Mouse (Mus musculus) heart, embryonic 15.5 days (tissue): ENCODE results near the gene Fars2. TPM values are rescaled to one million over a fixed set of nuclear protein-coding genes. Genes with fewer than 3 reads are reported as not detected.

Experiments used
- ATAC-seq: fragments of 200-750 bp; cut with Nextera tagmentation; replicated peaks from 2 replicates; pipeline ENCODE4 v1.8.0; 2017; ENCODE audit warnings: low read depth, moderate TSS enrichment; ENCODE audit not compliant: insufficient number of reproducible peaks, insufficient read depth, low FRiP score
- H3K27ac ChIP-seq: fragments of 300-500 bp; sonication (generic); 2 replicates; pipeline ENCODE4 v1.5.1; 2015; ENCODE audit warnings: mild to moderate bottlenecking, inconsistent platforms
- H3K27me3 ChIP-seq: fragments of 300-500 bp; sonication (generic); 2 replicates; pipeline ENCODE4 v1.6.1; 2015; ENCODE audit warnings: inconsistent platforms
- H3K36me3 ChIP-seq: fragments of 300-500 bp; sonication (generic); 2 replicates; pipeline ENCODE4 v1.6.1; 2015; ENCODE audit warnings: mild to moderate bottlenecking, inconsistent platforms
- H3K4me1 ChIP-seq: fragments of 300-500 bp; sonication (generic); replicated peaks from 2 replicates; pipeline ENCODE4 v1.6.1; 2015; ENCODE audit warnings: inconsistent platforms
- H3K4me2 ChIP-seq: fragments of 300-500 bp; sonication (generic); 2 replicates; pipeline ENCODE4 v1.6.1; 2015; ENCODE audit warnings: inconsistent platforms, mild to moderate bottlenecking, moderate library complexity
- H3K4me3 ChIP-seq: fragments of 300-500 bp; sonication (generic); 2 replicates; pipeline ENCODE4 v1.5.1; 2015; ENCODE audit warnings: mild to moderate bottlenecking, inconsistent platforms
- H3K9ac ChIP-seq: fragments of 300-500 bp; sonication (generic); 2 replicates; pipeline ENCODE4 v1.6.1; 2015; ENCODE audit warnings: mild to moderate bottlenecking, inconsistent platforms
- H3K9me3 ChIP-seq: fragments of 300-500 bp; sonication (generic); replicated peaks from 2 replicates; pipeline ENCODE4 v1.6.1; 2016; ENCODE audit warnings: inconsistent platforms
- WGBS: fragments of 180-500 bp; shearing (Covaris S2); methylation state at CpG from one replicate; pipeline ENCODE4 v1.1.7; 2015; ENCODE audit warnings: mixed read lengths; 5-methylcytosine and 5-hydroxymethylcytosine counted together
- polyA plus RNA-seq: library from polyadenylated mRNA; unstranded; fragments of >200 nt; fragmentation: Nextera tagmentation; extraction: Ambion mirVana; gene quantifications from 2 replicates; pipeline ENCODE4 v1.2.1, GENCODE M21; 2015

The Fars2 gene
- polyA plus RNA-seq, 1 experiment from 2014 or later, result 57.1 TPM

DNA sequence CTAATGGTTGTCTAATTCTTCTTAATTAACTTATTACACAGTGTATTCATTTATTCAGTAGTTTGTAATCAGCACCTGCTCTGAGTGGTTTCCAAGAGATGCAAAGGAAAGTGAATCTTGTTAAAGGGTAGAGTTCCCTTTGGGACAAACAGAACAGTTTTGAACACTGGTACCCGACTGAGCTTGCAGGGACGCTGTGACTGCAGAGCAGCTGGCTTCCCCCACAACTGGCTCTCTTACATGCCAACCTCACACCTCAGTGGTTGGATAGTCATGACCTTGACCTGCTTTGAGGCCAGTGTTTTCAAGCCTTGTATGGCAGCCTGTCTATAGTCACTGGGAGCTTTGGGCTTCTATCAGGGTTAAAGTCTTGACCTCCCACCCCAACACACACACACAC lies 156.3 kb downstream of the Fars2 start:
- ATAC-seq, result no peak
- Histone ChIP-seq H3K36me3 (no peaks in the 10 kb centered on the region), H3K27ac (no peak overlapping the region), H3K9me3 (no peaks in the 10 kb centered on the region), H3K9ac (no peak overlapping the region), H3K4me3 (no peak overlapping the region), H3K4me2 (no peak overlapping the region), H3K27me3 (no peaks in the 10 kb centered on the region), H3K4me1 (0 out of 2 replicates have a peak, but pooled peaks cover 4% of the 10 kb centered on the region)
- WGBS, result 67% methylated on average over 2 of the region's 2 CpGs

DNA sequence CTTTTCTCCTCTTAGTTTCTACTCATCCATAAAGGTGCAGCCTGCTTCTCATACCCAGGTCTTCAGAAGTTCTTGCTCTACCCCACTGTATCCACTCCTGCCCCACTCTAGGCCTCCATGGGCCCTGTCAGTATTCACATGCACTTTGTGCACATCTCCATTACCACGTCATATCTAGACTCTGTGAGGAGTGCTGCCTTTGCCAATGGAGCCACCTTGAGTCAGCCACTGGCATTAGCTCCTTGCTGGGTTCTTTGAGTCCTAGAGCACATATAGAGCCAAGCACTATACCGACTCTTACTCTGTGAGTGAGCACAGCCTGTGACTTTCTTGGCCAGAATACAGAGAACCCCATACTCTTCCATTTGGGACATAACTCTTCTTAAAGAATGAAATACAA lies 159.0 kb downstream of the Fars2 start:
- H3K4me3 ChIP-seq, result no peak overlapping the region
- no peak for ATAC-seq
- WGBS, result 63% methylated on average over 2 of the region's 2 CpGs

DNA sequence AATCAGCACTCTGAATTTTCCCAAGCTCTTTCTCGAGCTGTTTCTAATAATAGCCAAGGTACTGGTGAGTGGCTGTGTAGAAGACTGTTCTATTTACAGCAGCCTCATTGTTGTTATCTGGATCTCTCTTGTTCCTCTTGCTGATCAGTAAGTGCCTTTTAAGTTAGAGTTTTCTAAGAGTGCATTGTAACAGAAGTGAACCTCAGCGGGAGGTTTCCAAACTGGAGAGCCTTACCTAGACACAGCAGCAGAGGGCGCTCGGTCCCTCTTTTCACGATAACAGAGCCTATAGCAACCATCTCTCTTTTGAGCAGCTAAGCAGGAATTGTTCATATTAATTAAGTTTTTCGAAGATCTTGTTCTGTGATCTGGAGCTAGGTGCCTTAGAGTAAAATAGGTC lies 164.8 kb downstream of the Fars2 start:
- ATAC-seq, result peak; percentile 79; the same call in 1 of the 2 replicates
- WGBS, result 5% methylated on average over 6 of the region's 6 CpGs
- peaks cover 17% of the 10 kb centered on the region for H3K4me1 ChIP-seq
- H3K27me3 ChIP-seq, result no peaks in the 10 kb centered on the region
- H3K9me3 ChIP-seq, result no peaks in the 10 kb centered on the region
- no peaks in the 10 kb centered on the region for H3K36me3 ChIP-seq
- H3K4me2 ChIP-seq, result peak overlapping the region; percentile 27; the same call in 1 of the 2 replicates
- no peak overlapping the region for H3K4me3 ChIP-seq
- H3K27ac ChIP-seq, result no peak overlapping the region; the same call in 1 of the 2 replicates
- H3K9ac ChIP-seq, result no peak overlapping the region

More for the DNA sequence above, 159.0 kb downstream of the Fars2 start:
- no peaks in the 10 kb centered on the region for H3K9me3 ChIP-seq
- no peaks in the 10 kb centered on the region for H3K27me3 ChIP-seq
- no peak overlapping the region for H3K9ac ChIP-seq
- peaks cover 9% of the 10 kb centered on the region; the same call in 1 of the 2 replicates for H3K4me1 ChIP-seq
- H3K4me2 ChIP-seq, result no peak overlapping the region
- H3K27ac ChIP-seq, result no peak overlapping the region
- no peaks in the 10 kb centered on the region for H3K36me3 ChIP-seq

DNA sequence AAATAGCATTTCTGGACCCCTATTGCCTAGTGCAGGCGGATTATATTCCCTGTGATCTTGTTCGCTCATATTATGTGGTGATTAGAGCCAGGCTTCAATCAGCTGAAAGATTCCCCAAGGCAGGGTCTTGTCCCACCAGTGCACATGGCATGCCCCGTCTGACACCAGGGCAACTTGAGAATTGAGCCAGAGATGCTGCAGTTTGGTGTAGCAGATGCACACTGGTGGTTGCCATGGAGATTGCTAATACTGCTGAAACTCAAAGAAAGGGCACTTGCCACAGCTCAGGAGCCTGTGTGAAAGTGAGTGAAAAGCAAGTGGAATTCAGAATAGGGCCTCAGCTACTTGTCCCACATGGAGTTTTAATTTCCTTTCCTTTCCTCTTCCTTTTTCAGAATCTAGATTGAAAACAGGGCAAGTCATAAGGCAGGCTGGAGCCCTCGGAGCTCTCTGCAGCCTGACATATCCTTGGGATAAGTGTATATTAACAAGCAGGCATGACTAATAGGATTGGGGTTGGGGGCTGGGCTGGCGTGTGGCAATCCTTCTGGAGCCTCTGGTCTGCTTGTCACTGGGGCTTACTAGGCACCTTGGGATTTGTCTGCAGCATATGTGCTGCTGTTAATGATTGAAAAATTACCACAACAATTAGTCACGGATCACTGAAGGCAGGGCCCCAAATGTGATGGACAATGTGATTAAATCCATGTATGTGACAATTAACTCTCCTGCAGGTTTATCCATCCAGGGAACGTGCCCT lies 165.8 kb downstream of the Fars2 start:
- no peak for ATAC-seq
- WGBS, result 64% methylated on average over 7 of the region's 7 CpGs

DNA sequence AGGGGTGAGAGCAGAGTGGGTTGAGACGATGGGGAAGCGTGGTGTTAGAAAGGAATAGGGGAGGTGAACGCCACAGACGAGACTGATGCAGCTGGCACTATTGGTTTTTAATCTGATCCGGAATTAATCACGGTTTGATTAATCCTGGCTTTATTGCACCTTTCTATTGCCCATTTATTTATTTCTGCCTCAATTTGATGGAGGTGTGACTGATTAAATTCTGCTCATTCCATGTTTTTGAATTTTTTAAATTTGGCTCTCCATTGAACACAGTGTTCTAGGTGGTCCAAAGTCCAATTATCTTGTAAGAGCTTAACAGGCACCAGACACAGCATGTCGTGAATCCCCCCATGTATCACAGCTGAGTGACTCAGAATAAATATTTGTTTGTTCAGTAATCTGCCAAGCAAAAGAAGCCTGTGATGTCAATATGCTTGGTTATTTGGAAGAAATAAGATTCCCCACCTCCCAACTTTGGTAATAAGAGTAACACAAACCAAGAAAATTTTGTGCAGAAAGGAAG lies 166.4 kb downstream of the Fars2 start:
- 88% methylated on average over 7 of the region's 7 CpGs for WGBS

More for the DNA sequence above, 165.8 kb downstream of the Fars2 start:
- H3K4me3 ChIP-seq, result no peak overlapping the region
- no peaks in the 10 kb centered on the region for H3K9me3 ChIP-seq
- H3K36me3 ChIP-seq, result no peaks in the 10 kb centered on the region
- no peak overlapping the region for H3K9ac ChIP-seq
- peaks cover 17% of the 10 kb centered on the region for H3K4me1 ChIP-seq
- no peak overlapping the region for H3K4me2 ChIP-seq
- no peaks in the 10 kb centered on the region for H3K27me3 ChIP-seq
- no peak overlapping the region for H3K27ac ChIP-seq

DNA sequence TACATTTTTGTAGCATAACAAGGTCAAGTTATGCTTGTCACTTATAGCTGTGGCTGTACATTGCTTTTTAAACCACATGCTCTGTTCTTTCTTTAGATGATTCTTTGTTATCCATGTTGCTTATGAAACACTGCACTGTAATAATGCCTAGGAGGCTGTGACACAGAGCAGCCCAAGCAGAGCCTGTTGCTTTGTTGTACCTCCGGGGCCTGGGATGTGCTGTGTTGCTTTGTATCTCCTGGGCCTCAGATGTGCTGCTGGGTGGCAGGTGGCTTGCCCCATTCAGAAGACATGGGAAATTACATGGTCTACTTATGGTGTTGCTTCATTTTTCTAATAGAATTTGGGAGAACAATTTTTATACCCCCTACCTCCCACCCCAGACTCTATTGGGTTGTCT lies 166.9 kb downstream of the Fars2 start:
- Histone ChIP-seq H3K27ac (no peak overlapping the region), H3K4me1 (peaks cover 17% of the 10 kb centered on the region), H3K4me3 (no peak overlapping the region), H3K9me3 (no peaks in the 10 kb centered on the region), H3K36me3 (no peaks in the 10 kb centered on the region), H3K9ac (no peak overlapping the region), H3K4me2 (no peak overlapping the region), H3K27me3 (no peaks in the 10 kb centered on the region)
- WGBS, result 86% methylated on average over 1 of the region's 1 CpGs
- no peak for ATAC-seq

More for the DNA sequence above, 166.4 kb downstream of the Fars2 start:
- Histone ChIP-seq H3K27ac (no peak overlapping the region), H3K4me1 (peaks cover 17% of the 10 kb centered on the region), H3K36me3 (no peaks in the 10 kb centered on the region), H3K4me2 (no peak overlapping the region), H3K27me3 (no peaks in the 10 kb centered on the region), H3K9ac (no peak overlapping the region), H3K9me3 (no peaks in the 10 kb centered on the region), H3K4me3 (no peak overlapping the region)
- ATAC-seq, result no peak

DNA sequence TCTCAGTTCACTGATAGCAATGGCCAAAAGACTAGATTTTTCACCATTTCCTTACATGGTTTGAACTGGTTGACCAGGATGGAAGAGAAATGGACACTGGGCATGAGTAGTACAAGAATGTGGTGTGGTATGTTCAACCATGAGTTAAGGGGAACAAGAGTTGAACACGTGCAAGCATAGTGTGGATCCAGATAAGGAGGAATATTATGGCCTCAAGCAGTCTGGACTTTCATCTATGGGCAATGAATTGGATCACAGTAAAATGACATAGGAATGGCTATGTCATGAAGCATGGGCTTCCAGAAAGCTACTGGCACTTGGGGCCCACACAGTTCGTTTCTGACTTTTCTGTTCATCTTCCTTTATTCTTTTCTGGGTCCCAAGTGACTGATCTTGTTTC lies 168.0 kb downstream of the Fars2 start:
- Histone ChIP-seq H3K9ac (no peak overlapping the region), H3K4me3 (no peak overlapping the region), H3K4me1 (peaks cover 13% of the 10 kb centered on the region), H3K27me3 (no peaks in the 10 kb centered on the region), H3K27ac (no peak overlapping the region), H3K9me3 (no peaks in the 10 kb centered on the region), H3K36me3 (no peaks in the 10 kb centered on the region), H3K4me2 (no peak overlapping the region)
- WGBS, result 86% methylated on average over 2 of the region's 2 CpGs
- ATAC-seq, result no peak

DNA sequence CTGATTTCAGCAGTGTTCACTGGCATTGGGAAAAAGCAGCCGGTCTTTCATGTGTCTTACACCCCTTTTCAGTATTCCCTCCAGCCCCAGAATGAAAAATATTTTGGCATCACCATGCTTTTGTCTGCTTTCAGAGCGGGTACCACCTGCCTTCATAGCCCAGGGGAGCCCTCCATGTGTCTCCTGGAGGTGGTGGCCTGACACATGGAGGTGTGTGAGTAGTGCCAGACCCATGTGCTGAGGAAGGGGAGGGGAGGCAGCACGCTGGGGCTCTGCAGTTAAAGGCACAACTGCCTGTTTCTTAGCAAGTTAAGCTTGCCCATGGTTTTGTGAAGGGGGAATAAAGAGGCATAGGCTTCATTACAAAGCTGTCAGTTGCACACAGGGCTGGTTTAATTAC lies 176.3 kb downstream of the Fars2 start:
- no peak overlapping the region for H3K4me3 ChIP-seq
- no peak overlapping the region for H3K4me2 ChIP-seq
- H3K27ac ChIP-seq, result no peak overlapping the region
- H3K9me3 ChIP-seq, result no peaks in the 10 kb centered on the region
- no peaks in the 10 kb centered on the region for H3K27me3 ChIP-seq
- WGBS, result 61% methylated on average over 3 of the region's 3 CpGs
- H3K4me1 ChIP-seq, result peaks cover 41% of the 10 kb centered on the region
- no peak for ATAC-seq
- H3K36me3 ChIP-seq, result no peaks in the 10 kb centered on the region
- H3K9ac ChIP-seq, result no peak overlapping the region

DNA sequence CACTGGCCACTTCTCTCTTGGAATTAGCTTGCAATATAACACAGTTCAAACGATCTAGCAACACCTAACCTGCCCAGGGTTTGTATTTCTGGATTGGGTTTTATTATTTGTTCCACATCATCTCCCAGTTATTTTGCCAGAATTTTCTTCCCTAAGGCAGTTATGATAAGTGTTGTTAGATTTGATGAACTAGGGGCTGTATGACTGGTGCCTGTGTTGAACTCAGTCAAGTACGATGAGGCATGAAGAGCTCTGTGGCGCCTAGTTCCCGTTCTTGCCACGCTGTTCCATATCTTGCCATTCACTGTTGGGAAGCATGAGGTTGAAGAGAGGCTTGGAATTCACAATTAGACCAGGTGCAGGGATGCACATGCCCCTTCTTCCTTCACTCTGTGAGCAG lies 177.3 kb downstream of the Fars2 start:
- H3K4me1 ChIP-seq, result peaks cover 46% of the 10 kb centered on the region
- no peak overlapping the region for H3K4me2 ChIP-seq
- H3K27me3 ChIP-seq, result no peaks in the 10 kb centered on the region
- H3K27ac ChIP-seq, result no peak overlapping the region
- WGBS, result 86% methylated on average over 5 of the region's 5 CpGs
- H3K9me3 ChIP-seq, result no peaks in the 10 kb centered on the region
- H3K4me3 ChIP-seq, result no peak overlapping the region
- no peak overlapping the region for H3K9ac ChIP-seq
- no peak for ATAC-seq
- H3K36me3 ChIP-seq, result no peaks in the 10 kb centered on the region

DNA sequence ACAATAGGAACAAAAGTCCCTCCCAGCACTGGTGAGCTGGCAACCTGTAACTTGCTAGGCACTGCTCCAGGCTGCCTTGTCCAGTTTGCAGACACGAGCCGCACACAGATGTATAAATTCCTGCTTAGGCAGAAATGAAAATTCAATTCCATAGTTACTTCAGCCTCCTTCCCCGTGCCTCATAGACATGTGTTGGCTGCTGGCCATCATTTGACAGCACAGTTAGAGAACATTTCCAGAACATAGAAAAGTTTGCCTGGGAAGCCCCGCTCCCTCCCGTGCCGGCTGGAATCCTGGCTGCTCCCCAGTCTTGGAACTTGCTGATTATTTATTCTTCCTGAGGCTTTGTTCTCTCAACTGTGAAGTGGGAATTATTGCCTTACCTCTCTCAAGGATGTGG lies 178.6 kb downstream of the Fars2 start:
- peaks cover 46% of the 10 kb centered on the region for H3K4me1 ChIP-seq
- 0 out of 2 replicates have a peak overlapping the region, but pooled peaks have one; percentile 7 for H3K4me3 ChIP-seq
- no peaks in the 10 kb centered on the region for H3K36me3 ChIP-seq
- ATAC-seq, result peak; percentile 76
- peak overlapping the region; percentile 70 for H3K27ac ChIP-seq
- WGBS, result 12% methylated on average over 6 of the region's 6 CpGs
- H3K9ac ChIP-seq, result no peak overlapping the region
- no peaks in the 10 kb centered on the region for H3K9me3 ChIP-seq
- peak overlapping the region; percentile 38 for H3K4me2 ChIP-seq
- H3K27me3 ChIP-seq, result no peaks in the 10 kb centered on the region

DNA sequence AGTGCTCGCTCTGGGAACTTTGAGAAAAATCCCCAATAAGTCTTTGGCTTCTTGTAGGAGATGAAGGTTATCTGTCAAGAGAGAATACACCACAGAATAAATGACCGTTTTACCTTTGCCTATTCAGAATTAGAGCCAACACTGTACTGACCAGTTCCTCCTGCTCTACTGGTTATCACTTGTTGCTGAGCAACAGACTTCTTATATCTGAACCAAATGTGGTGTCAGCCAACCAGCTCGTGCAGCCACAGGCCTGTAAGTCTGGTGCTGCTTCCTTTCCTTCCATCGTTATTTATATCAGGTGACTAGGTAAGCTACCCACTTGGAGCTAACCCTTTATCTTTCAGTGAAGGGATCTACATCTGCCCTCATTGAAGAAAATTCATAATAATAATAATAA lies 179.4 kb downstream of the Fars2 start:
- no peak overlapping the region for H3K4me3 ChIP-seq
- no peak overlapping the region for H3K9ac ChIP-seq
- peak overlapping the region; percentile 38 for H3K4me2 ChIP-seq
- 34% methylated on average over 4 of the region's 4 CpGs for WGBS
- H3K36me3 ChIP-seq, result no peaks in the 10 kb centered on the region
- ATAC-seq, result peak; percentile 77; the same call in 1 of the 2 replicates
- H3K4me1 ChIP-seq, result peaks cover 46% of the 10 kb centered on the region
- peak overlapping the region; percentile 70 for H3K27ac ChIP-seq
- H3K27me3 ChIP-seq, result no peaks in the 10 kb centered on the region
- no peaks in the 10 kb centered on the region for H3K9me3 ChIP-seq
